Mouse (Mus musculus): ENCODE results near the gene Gjb5. TPM values are rescaled to one million over a fixed set of nuclear protein-coding genes. Genes with fewer than 3 reads are reported as not detected.

Gjb5 gene
- polyA plus RNA-seq, 1 experiment from 2014 or later, result 0.10 TPM

GRCm38 (mm10) chr4:127331171-127331570 lies 26.8 kb downstream of the Gjb5 start:
- no peaks in the 10 kb centered on the region for H3K36me3 ChIP-seq (ENCODE audit: control insufficient read depth, insufficient read depth, low read length)
- 21% methylated on average over 13 of the region's 13 CpGs for WGBS
- ATAC-seq (no peak), DNase-seq (ENCODE audit: low spot score) (no peak)
- no peak overlapping the region for H3K4me2 ChIP-seq (ENCODE audit: low read length)
- peaks cover 3% of the 10 kb centered on the region; the same call in 1 of the 2 replicates for H3K4me1 ChIP-seq (ENCODE audit: control insufficient read depth, insufficient read depth, low read length)
- no peak overlapping the region for H3K9ac ChIP-seq (ENCODE audit: low read length)
- H3K27ac ChIP-seq (ENCODE audit: low read depth, low read length), result no peak overlapping the region
- no peak overlapping the region for H3K4me3 ChIP-seq (ENCODE audit: low read depth, low read length)
- H3K27me3 ChIP-seq (replicated peaks; ENCODE audit: control insufficient read depth, insufficient read depth, low read length), result peaks cover 31% of the 10 kb centered on the region
- H3K9me3 ChIP-seq (replicated peaks; ENCODE audit: control insufficient read depth, low read length), result no peaks in the 10 kb centered on the region

GRCm38 (mm10) chr4:127330181-127331100 lies 27.5 kb downstream of the Gjb5 start, which contains the start of gene Gjb3:
Gene Gjb3, minus strand, starts transcription at chr4:127330844.
- H3K27me3 ChIP-seq (replicated peaks; ENCODE audit: control insufficient read depth, insufficient read depth, low read length), result peaks cover 37% of the 10 kb centered on the region
- no peak for ATAC-seq
- peaks cover 3% of the 10 kb centered on the region; the same call in 1 of the 2 replicates for H3K4me1 ChIP-seq (ENCODE audit: control insufficient read depth, insufficient read depth, low read length)
- H3K9ac ChIP-seq (ENCODE audit: low read length), result peak within 1 kb of the TSS; percentile 7; the same call in 1 of the 2 replicates
- no peaks in the 10 kb centered on the region for H3K36me3 ChIP-seq (ENCODE audit: control insufficient read depth, insufficient read depth, low read length)
- peak within 1 kb of the TSS; percentile 39 for H3K4me2 ChIP-seq (ENCODE audit: low read length)
- peak within 1 kb of the TSS; percentile 12; the same call in 1 of the 2 replicates for H3K4me3 ChIP-seq (ENCODE audit: low read depth, low read length)
- H3K27ac ChIP-seq (ENCODE audit: low read depth, low read length), result no peak within 1 kb of the TSS
- WGBS, result 2% methylated on average over 49 of the region's 49 CpGs
- no peaks in the 10 kb centered on the region for H3K9me3 ChIP-seq (replicated peaks; ENCODE audit: control insufficient read depth, low read length)
- DNase-seq (ENCODE audit: low spot score), result peak; percentile 25

- Histone ChIP-seq H3K27ac (ENCODE audit: low read depth, low read length) (no peak overlapping the region), H3K4me2 (ENCODE audit: low read length) (peak overlapping the region; percentile 39), H3K27me3 (replicated peaks; ENCODE audit: control insufficient read depth, insufficient read depth, low read length) (peaks cover 37% of the 10 kb centered on the region), H3K9ac (ENCODE audit: low read length) (no peak overlapping the region), H3K9me3 (replicated peaks; ENCODE audit: control insufficient read depth, low read length) (no peaks in the 10 kb centered on the region), H3K36me3 (ENCODE audit: control insufficient read depth, insufficient read depth, low read length) (no peaks in the 10 kb centered on the region), H3K4me1 (ENCODE audit: control insufficient read depth, insufficient read depth, low read length) (peaks cover 3% of the 10 kb centered on the region; the same call in 1 of the 2 replicates), H3K4me3 (ENCODE audit: low read depth, low read length) (0 out of 2 replicates have a peak overlapping the region, but pooled peaks have one; percentile 12)
- DNase-seq (ENCODE audit: low spot score) (no peak), ATAC-seq (no peak)
- WGBS, result 3% methylated on average over 13 of the region's 13 CpGs
Observed at GRCm38 (mm10) chr4:127329751-127330150, 28.2 kb downstream of the Gjb5 start.

GRCm38 (mm10) chr4:127329046-127329445 lies 28.9 kb downstream of the Gjb5 start:
- 5% methylated on average over 3 of the region's 3 CpGs for WGBS
- Histone ChIP-seq H3K36me3 (ENCODE audit: control insufficient read depth, insufficient read depth, low read length) (no peaks in the 10 kb centered on the region), H3K4me1 (ENCODE audit: control insufficient read depth, insufficient read depth, low read length) (peaks cover 3% of the 10 kb centered on the region; the same call in 1 of the 2 replicates), H3K9me3 (replicated peaks; ENCODE audit: control insufficient read depth, low read length) (no peaks in the 10 kb centered on the region), H3K4me2 (ENCODE audit: low read length) (no peak overlapping the region), H3K9ac (ENCODE audit: low read length) (no peak overlapping the region), H3K4me3 (ENCODE audit: low read depth, low read length) (no peak overlapping the region), H3K27ac (ENCODE audit: low read depth, low read length) (no peak overlapping the region), H3K27me3 (replicated peaks; ENCODE audit: control insufficient read depth, insufficient read depth, low read length) (peaks cover 37% of the 10 kb centered on the region)
- ATAC-seq (no peak), DNase-seq (ENCODE audit: low spot score) (peak; percentile 32)

GRCm38 (mm10) chr4:127328378-127328777 lies 29.6 kb downstream of the Gjb5 start:
- no peak overlapping the region for H3K27ac ChIP-seq (ENCODE audit: low read depth, low read length)
- WGBS, result 75% methylated on average over 7 of the region's 7 CpGs
- peaks cover 37% of the 10 kb centered on the region for H3K27me3 ChIP-seq (replicated peaks; ENCODE audit: control insufficient read depth, insufficient read depth, low read length)
- H3K4me1 ChIP-seq (ENCODE audit: control insufficient read depth, insufficient read depth, low read length), result peaks cover 3% of the 10 kb centered on the region; the same call in 1 of the 2 replicates
- ATAC-seq (no peak), DNase-seq (ENCODE audit: low spot score) (no peak)
- H3K4me3 ChIP-seq (ENCODE audit: low read depth, low read length), result no peak overlapping the region
- no peaks in the 10 kb centered on the region for H3K36me3 ChIP-seq (ENCODE audit: control insufficient read depth, insufficient read depth, low read length)
- no peak overlapping the region for H3K4me2 ChIP-seq (ENCODE audit: low read length)
- no peak overlapping the region for H3K9ac ChIP-seq (ENCODE audit: low read length)
- H3K9me3 ChIP-seq (replicated peaks; ENCODE audit: control insufficient read depth, low read length), result no peaks in the 10 kb centered on the region

GRCm38 (mm10) chr4:127327749-127328148 lies 30.2 kb downstream of the Gjb5 start:
- H3K4me2 ChIP-seq (ENCODE audit: low read length), result no peak overlapping the region
- no peaks in the 10 kb centered on the region for H3K36me3 ChIP-seq (ENCODE audit: control insufficient read depth, insufficient read depth, low read length)
- ATAC-seq (no peak), DNase-seq (ENCODE audit: low spot score) (no peak)
- H3K27ac ChIP-seq (ENCODE audit: low read depth, low read length), result no peak overlapping the region
- peaks cover 37% of the 10 kb centered on the region for H3K27me3 ChIP-seq (replicated peaks; ENCODE audit: control insufficient read depth, insufficient read depth, low read length)
- H3K4me1 ChIP-seq (ENCODE audit: control insufficient read depth, insufficient read depth, low read length), result peaks cover 3% of the 10 kb centered on the region; the same call in 1 of the 2 replicates
- WGBS, result 76% methylated on average over 6 of the region's 6 CpGs
- H3K9me3 ChIP-seq (replicated peaks; ENCODE audit: control insufficient read depth, low read length), result no peaks in the 10 kb centered on the region
- H3K4me3 ChIP-seq (ENCODE audit: low read depth, low read length), result no peak overlapping the region
- no peak overlapping the region for H3K9ac ChIP-seq (ENCODE audit: low read length)

- Histone ChIP-seq H3K4me1 (ENCODE audit: control insufficient read depth, insufficient read depth, low read length) (peaks cover 3% of the 10 kb centered on the region; the same call in 1 of the 2 replicates), H3K4me3 (ENCODE audit: low read depth, low read length) (no peak overlapping the region), H3K9ac (ENCODE audit: low read length) (no peak overlapping the region), H3K36me3 (ENCODE audit: control insufficient read depth, insufficient read depth, low read length) (no peaks in the 10 kb centered on the region), H3K27ac (ENCODE audit: low read depth, low read length) (no peak overlapping the region), H3K27me3 (replicated peaks; ENCODE audit: control insufficient read depth, insufficient read depth, low read length) (peaks cover 37% of the 10 kb centered on the region), H3K4me2 (ENCODE audit: low read length) (no peak overlapping the region), H3K9me3 (replicated peaks; ENCODE audit: control insufficient read depth, low read length) (no peaks in the 10 kb centered on the region)
- no peak for DNase-seq (ENCODE audit: low spot score)
- 69% methylated on average over 7 of the region's 7 CpGs for WGBS
- no peak for ATAC-seq
Observed at GRCm38 (mm10) chr4:127327258-127327657, 30.7 kb downstream of the Gjb5 start.

- H3K4me3 ChIP-seq (ENCODE audit: low read depth, low read length), result no peak overlapping the region
- DNase-seq (ENCODE audit: low spot score) (no peak), ATAC-seq (no peak)
- peaks cover 18% of the 10 kb centered on the region for H3K27me3 ChIP-seq (replicated peaks; ENCODE audit: control insufficient read depth, insufficient read depth, low read length)
- H3K4me2 ChIP-seq (ENCODE audit: low read length), result no peak overlapping the region
- no peaks in the 10 kb centered on the region for H3K36me3 ChIP-seq (ENCODE audit: control insufficient read depth, insufficient read depth, low read length)
- no peak overlapping the region for H3K27ac ChIP-seq (ENCODE audit: low read depth, low read length)
- no peaks in the 10 kb centered on the region for H3K9me3 ChIP-seq (replicated peaks; ENCODE audit: control insufficient read depth, low read length)
- H3K4me1 ChIP-seq (ENCODE audit: control insufficient read depth, insufficient read depth, low read length), result no peaks in the 10 kb centered on the region
- 85% methylated on average over 5 of the region's 5 CpGs for WGBS
- no peak overlapping the region for H3K9ac ChIP-seq (ENCODE audit: low read length)
Observed at GRCm38 (mm10) chr4:127325276-127325675, 32.7 kb downstream of the Gjb5 start.

GRCm38 (mm10) chr4:127324759-127325158 lies 33.2 kb downstream of the Gjb5 start:
- H3K27ac ChIP-seq (ENCODE audit: low read depth, low read length), result no peak overlapping the region
- WGBS, result 6% methylated on average over 6 of the region's 6 CpGs
- no peak overlapping the region for H3K9ac ChIP-seq (ENCODE audit: low read length)
- no peaks in the 10 kb centered on the region for H3K4me1 ChIP-seq (ENCODE audit: control insufficient read depth, insufficient read depth, low read length)
- H3K9me3 ChIP-seq (replicated peaks; ENCODE audit: control insufficient read depth, low read length), result no peaks in the 10 kb centered on the region
- H3K4me2 ChIP-seq (ENCODE audit: low read length), result no peak overlapping the region
- peaks cover 13% of the 10 kb centered on the region; the same call in 1 of the 2 replicates for H3K27me3 ChIP-seq (replicated peaks; ENCODE audit: control insufficient read depth, insufficient read depth, low read length)
- ATAC-seq (peak; percentile 55; the same call in 1 of the 2 replicates), DNase-seq (ENCODE audit: low spot score) (peak; percentile 92)
- no peak overlapping the region for H3K4me3 ChIP-seq (ENCODE audit: low read depth, low read length)
- no peaks in the 10 kb centered on the region for H3K36me3 ChIP-seq (ENCODE audit: control insufficient read depth, insufficient read depth, low read length)
